Mouse (Mus musculus): Measurements from ENCODE around the gene Rhoh. TPM values are rescaled to one million over a fixed set of nuclear protein-coding genes. Genes with fewer than 3 reads are reported as not detected.

Gene Rhoh
- total RNA-seq, 2 experiments from 2014 or later = 0.23 to 0.26 TPM

DNA sequence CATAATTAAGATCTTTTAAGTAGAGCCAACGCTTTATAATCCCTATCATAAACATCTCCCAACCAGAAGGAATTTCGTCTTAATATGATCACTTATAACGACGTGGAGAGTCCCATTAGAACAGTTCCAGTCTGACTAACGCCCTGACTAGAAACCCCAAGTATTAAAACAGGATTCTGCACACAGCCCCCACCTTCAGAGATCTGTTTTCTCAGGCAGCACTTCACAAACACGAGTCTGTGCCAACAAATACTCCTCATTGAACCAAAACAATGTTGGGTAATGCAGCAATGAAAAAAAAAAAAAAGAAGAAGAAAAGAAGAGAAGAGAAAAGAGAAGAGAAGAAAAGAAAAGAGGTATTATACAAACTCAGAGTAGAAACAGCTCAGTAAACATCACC is 1.6 kb upstream of the Rhoh start:
- DNase-seq (ENCODE audit: low spot score) = no peak

DNA sequence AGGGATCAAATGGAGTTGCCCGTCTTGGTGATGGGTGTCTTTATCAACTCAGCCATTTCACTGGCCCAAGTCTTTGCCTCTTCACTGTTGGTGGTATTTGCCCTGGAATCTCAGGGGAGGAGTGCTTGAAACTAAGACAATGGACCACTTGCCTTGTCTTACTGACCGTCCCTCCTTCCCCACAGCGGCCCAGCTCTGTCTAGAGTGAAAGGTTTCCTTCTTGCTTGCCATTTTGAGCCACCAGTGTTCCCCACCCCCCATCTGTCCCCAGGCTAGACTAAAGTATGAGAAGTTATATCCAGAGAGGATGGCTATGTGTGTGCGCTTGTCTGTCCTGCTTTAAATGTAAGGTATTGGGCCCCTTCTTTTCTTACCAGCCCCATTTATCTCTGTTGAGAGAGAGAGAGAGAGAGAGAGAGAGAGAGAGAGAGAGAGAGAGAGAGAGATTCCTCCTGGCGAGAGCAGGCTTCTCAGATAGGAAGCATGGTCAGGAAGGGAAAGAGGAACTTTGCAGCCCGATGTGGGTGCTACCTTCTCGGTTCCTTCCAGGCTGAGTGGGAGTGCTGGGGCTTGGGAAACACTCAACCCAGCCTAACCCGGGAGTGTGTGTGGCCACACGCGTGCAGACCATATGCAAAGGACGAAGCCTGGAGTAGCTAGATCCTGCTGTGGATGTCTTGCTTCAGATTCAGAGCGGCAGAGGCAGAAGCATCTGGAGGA is 572 bp upstream of the Rhoh start:
- DNase-seq (ENCODE audit: low spot score) = no peak

DNA sequence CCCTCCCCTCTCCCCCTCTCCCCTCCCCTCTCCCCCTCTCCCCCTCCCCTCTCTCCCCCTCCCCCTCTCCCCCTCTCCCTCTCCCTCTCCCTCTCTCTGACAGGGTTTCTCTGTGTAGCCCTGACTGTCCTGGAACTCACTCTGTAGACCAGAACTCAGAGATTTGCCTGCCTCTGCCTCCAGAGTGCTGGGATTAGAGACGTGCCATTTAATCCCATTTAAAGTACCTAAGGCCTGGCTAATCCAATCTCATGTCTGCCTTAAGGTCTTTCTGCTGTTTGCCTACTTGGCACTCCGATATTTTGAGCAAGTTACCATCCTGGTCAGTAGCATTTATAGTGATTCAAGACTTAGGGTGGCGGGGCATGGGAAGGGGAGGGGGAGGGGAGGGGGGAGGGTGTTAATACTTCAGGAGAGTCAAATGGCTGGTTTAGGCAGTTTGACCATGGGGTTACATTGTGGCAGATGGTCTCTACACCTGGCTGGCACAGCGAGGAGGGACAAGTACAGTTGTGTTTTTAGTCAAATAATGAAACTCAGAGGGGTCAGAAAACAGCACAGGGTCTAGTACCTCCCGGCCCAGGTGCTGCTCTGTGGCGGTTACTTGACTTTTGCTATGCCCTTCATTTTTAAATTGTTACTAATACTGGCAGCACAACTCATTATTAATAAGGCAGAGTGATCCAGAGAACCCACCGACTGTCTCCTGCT is 1.4 kb downstream of the Rhoh start:
- no peak for DNase-seq (ENCODE audit: low spot score)

DNA sequence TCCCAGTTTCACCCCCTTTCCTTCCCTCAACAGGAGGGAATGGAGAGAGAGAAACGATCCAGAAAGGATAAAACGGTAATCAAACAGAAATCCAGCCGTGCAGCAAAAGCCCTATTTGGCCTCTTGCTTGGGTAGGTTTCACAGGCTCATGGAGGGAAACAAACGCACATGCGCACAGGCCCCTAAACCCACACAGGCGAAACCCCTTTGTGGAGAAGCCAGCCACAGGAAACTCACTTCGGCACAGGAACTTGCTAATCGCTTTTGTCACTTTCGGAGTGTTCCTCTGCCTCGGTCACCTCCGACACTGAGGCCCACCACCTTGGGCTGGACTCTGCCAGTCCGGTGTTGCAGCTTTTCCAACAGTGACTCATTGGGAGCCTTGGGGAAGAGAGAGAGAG is 2.3 kb downstream of the Rhoh start:
- peak; percentile 9 for DNase-seq (ENCODE audit: low spot score)

DNA sequence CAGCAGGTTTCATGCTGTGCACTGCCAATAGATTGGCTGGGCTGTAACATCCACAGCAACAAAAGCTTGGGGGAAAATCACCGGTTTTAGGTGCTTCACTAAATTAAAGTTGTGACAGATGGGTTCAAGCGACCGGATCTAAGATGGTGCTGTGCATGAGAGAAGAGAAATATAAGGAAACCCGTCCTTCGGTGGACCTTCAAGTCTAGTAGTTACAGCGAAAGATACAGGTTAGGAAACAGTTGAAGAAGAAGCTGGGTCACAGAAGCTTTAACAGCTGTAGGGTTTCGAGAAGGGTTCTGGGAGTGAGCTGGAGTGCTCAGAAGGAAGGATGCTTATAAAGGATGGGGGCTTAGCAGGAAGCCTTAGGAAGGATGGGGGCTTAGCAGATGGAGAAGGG is 3.5 kb downstream of the Rhoh start:
- DNase-seq (ENCODE audit: low spot score) = no peak

- DNase-seq (ENCODE audit: low spot score) = no peak
Measured at GRCm38 (mm10) chr5:65864946-65865345, 3.9 kb downstream of the Rhoh start.

- no peak for DNase-seq (ENCODE audit: low spot score)
Measured at GRCm38 (mm10) chr5:65866591-65866990, 5.6 kb downstream of the Rhoh start.

GRCm38 (mm10) chr5:65867380-65868116 is 6.5 kb downstream of the Rhoh start:
- DNase-seq (ENCODE audit: low spot score) = no peak

DNA sequence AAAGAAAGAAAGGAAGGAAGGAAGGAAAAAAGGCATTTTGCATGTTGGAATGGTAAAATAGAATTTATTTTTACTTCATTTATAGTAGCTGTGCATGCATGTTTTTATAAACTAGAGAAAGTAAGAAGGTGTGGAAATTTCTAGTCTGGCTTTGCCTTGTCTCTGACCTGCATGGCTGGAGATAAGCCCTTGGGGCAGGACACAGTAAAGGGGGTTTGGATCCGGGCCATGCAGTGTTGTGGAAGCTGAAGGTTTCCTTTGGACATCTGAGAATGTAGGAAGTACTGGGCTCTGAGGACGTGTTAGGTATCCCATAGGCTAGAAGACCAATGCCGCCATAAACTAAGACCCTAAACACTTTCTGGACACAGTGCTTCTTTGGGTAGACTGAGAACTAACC is 7.4 kb downstream of the Rhoh start:
- DNase-seq (ENCODE audit: low spot score) = no peak

DNA sequence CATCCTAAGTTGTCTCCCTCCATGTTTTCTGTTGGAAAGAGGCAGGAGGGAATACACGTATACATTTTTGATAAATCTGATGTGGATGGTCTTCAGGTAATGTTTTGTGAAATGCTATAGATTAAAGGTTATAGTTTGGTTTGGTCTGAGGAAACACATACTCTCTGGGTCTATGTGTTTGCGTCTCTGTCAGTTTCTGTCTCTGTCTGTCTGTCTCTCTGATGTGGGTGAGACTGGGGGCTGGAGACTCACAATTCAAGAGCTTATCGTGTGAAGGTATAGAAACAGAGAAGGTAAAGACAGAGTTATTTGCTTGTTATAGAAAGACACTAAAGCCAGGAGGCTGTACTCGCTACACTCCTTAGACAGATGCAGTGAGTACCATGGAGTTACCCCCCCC is 8.6 kb downstream of the Rhoh start:
- no peak for DNase-seq (ENCODE audit: low spot score)

DNA sequence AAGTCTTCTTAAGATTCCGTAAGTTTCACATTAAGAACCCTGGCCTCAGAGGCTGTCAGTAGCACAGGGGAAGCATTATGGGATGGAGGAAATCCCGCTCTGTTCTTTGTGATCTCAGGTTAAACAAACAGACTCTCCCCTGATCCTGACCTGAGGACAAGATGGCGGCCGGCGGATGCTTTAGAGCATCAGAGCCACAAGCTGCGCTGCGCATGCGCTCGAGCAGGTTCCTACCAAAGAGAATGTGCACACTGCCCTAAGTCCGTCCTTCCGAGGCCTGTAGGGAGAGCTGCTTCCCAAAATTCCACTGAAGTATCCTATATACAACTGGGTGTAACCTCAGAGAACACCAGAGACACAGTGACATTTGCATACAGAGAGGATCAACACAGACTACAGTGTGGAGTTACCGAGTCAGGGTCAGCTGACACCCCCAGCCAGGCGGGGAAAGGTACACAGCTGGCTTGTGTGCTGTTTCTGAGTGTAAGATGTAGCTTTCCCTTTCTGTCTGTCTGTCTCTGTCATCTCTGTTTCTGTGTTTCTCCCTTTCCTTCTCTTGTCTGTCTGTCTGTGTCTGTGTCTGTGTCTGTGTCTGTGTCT is 10.4 kb downstream of the Rhoh start:
- no peak for DNase-seq (ENCODE audit: low spot score)

GRCm38 (mm10) chr5:65873212-65873611 is 12.2 kb downstream of the Rhoh start:
- DNase-seq (ENCODE audit: low spot score) = no peak

GRCm38 (mm10) chr5:65875269-65875668 is 14.3 kb downstream of the Rhoh start:
- DNase-seq (ENCODE audit: low spot score) = no peak

- no peak for DNase-seq (ENCODE audit: low spot score)
Measured at GRCm38 (mm10) chr5:65878367-65878766, 17.4 kb downstream of the Rhoh start.

GRCm38 (mm10) chr5:65881254-65881653 is 20.2 kb downstream of the Rhoh start:
- no peak for DNase-seq (ENCODE audit: low spot score)

- no peak for DNase-seq (ENCODE audit: low spot score)
Measured at GRCm38 (mm10) chr5:65882476-65883205, 21.6 kb downstream of the Rhoh start.

- DNase-seq (ENCODE audit: low spot score) = no peak
Measured at GRCm38 (mm10) chr5:65883355-65883754, 22.3 kb downstream of the Rhoh start.

- DNase-seq (ENCODE audit: low spot score) = no peak
Measured at GRCm38 (mm10) chr5:65885699-65886443, 24.9 kb downstream of the Rhoh start.

- DNase-seq (ENCODE audit: low spot score) = no peak
Measured at GRCm38 (mm10) chr5:65888102-65888501, 27.1 kb downstream of the Rhoh start.

DNA sequence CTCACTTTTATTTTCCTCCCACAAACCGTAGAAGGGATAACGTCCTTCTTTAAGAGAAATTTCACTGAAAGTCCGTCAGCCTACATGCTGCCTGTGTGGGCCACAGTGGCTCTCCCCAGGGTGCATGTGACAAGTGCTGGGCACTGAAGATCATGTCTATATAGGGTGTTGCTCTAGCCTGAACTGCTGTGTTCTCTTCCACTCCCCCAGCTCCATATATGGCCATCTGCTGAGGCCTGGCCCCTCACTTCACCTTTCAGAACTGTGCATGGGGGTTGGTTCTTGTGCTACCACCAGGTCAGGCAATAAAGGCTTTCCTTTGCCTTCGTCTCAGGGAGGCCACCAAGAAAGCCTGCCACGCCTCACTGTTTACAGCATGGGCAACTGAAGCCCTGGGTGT is 28.0 kb downstream of the Rhoh start:
- no peak for DNase-seq (ENCODE audit: low spot score)

Measured in gastrocnemius, adult 18-20 months (tissue).